Mouse (Mus musculus) heart, postnatal 0 days (tissue): Measurements from ENCODE around the gene Klhl28.

Source experiments
- CTCF ChIP-seq: IDR thresholded peaks from 2 replicates; pipeline ENCODE4 v1.5.1; 2016; ENCODE audit warnings: antibody characterized with exemption, control low read depth, low read depth
- EP300 ChIP-seq: IDR thresholded peaks from 2 replicates; pipeline ENCODE4 v1.6.1; 2016; ENCODE audit warnings: antibody characterized with exemption, low read depth

DNA sequence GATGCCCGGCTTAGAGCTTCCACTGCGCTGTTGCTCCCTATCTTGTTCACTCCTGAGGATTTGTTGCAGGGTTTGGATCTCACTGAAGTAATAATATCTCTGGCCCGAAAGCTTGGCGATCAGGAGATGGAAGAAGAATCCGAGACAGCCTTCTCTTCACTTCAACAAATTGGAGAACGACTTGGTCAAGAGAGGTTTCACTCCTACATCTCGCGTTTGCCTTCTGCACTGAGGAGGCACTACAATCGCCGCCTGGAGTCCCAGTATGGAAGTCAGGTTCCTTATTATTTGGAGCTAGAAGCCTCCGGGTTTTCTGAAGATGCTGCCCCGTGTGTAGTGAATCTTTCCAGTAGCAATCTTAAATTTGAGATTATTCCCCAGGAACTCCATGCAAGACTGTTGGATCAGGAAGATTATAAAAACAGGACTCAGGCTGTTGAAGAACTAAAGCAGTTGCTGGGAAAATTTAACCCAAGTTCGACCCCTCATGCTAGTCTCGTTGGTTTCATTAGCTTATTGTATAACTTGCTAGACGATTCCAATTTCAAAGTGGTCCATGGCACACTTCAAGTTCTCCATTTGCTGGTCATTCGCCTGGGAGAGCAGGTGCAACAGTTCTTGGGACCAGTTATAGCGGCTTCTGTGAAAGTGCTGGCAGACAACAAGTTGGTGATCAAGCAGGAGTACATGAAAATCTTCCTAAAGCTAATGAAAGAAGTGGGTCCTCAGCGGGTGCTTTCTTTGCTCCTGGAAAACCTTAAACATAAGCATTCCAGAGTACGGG is 1.5 kb upstream of the Klhl28 start:
- TF ChIP-seq CTCF = no peak
- TF ChIP-seq EP300 = no peak
